In the genomic region with DNA sequence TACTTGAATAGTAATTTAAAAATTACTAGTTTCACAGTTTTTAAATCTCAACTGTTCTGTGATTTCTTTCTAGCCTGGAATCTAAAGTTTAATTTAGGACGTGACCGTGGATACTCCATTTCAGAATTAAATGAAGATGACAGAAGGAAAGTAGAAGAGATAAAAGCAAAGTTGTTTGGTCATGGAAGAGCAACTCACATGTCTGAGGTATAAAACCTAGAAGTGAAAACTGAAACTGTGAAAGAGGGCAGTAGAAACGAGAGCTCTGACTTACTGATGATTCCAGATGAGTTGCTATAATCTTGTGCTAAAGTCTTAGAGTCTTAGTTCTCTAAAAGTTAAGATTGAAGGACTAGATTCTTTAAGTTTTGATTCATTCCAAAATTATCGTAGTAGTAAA, we compare ENCODE assay signal across 32 mouse cellular contexts.
"Had no signal": no experiment of that assay in that cellular context is flagged by ENCODE, and none has a peak within 500 bp of the region (broad histone marks: within the 10 kb centered on the region; RNA-seq: fewer than 3 reads in every experiment).

No protein-coding gene starts in this region.

- H3K4me3 ChIP-seq: left cerebral cortex, adult 2 months; limb, embryonic 10.5 days; limb, embryonic 12.5 days; limb, embryonic 13.5 days; limb, embryonic 15.5 days; liver, embryonic 12.5 days; liver, embryonic 13.5 days; liver, embryonic 15.5 days; lung, embryonic 15.5 days; megakaryocyte, embryonic 14.5 days; midbrain, embryonic 10.5 days; midbrain, embryonic 12.5 days; midbrain, embryonic 13.5 days; midbrain, embryonic 15.5 days; myocyte had no signal

- DNase-seq: left cerebral cortex, postnatal 4 days; liver; liver, embryonic 13.5 days; liver, postnatal 0 days; lung, adult 18-20 months; lung, adult 2 months; lung, embryonic 14.5 days; lung, postnatal 10 days; lung, postnatal 14 days; lung, postnatal 36 days; lung, postnatal 4 days; midbrain, embryonic 14.5 days had no signal

- ATAC-seq: liver, embryonic 12.5 days; liver, postnatal 0 days; lung, postnatal 0 days; midbrain, embryonic 13.5 days; midbrain, embryonic 15.5 days; midbrain, embryonic 16.5 days had no signal

- H3K9me3 ChIP-seq: limb, embryonic 10.5 days; limb, embryonic 12.5 days; limb, embryonic 13.5 days; limb, embryonic 15.5 days; liver, embryonic 12.5 days; liver, embryonic 13.5 days; liver, embryonic 15.5 days; lung, embryonic 15.5 days; megakaryocyte, embryonic 14.5 days; midbrain, embryonic 10.5 days; midbrain, embryonic 12.5 days; midbrain, embryonic 13.5 days; midbrain, embryonic 15.5 days had no signal

- H3K27me3 ChIP-seq: limb, embryonic 12.5 days; limb, embryonic 13.5 days; limb, embryonic 15.5 days; liver, embryonic 12.5 days; liver, embryonic 13.5 days; liver, embryonic 15.5 days; lung, embryonic 15.5 days; megakaryocyte, embryonic 14.5 days; midbrain, embryonic 12.5 days; midbrain, embryonic 13.5 days; midbrain, embryonic 15.5 days had no signal

- H3K4me1 ChIP-seq: limb, embryonic 10.5 days; limb, embryonic 12.5 days; limb, embryonic 13.5 days; limb, embryonic 15.5 days; liver, embryonic 12.5 days; liver, embryonic 13.5 days; liver, embryonic 15.5 days; lung, embryonic 15.5 days; megakaryocyte, embryonic 14.5 days; midbrain, embryonic 10.5 days; midbrain, embryonic 12.5 days; midbrain, embryonic 13.5 days; midbrain, embryonic 15.5 days had no signal

- H3K4me2 ChIP-seq: limb, embryonic 12.5 days; limb, embryonic 13.5 days; limb, embryonic 15.5 days; liver, embryonic 11.5 days; liver, embryonic 12.5 days; liver, embryonic 13.5 days; liver, embryonic 15.5 days; lung, embryonic 14.5 days; lung, embryonic 15.5 days; midbrain, embryonic 11.5 days; midbrain, embryonic 12.5 days; midbrain, embryonic 13.5 days; midbrain, embryonic 15.5 days had no signal

- H3K9ac ChIP-seq: limb, embryonic 12.5 days; limb, embryonic 13.5 days; limb, embryonic 15.5 days; liver, embryonic 12.5 days; liver, embryonic 13.5 days; liver, embryonic 14.5 days; liver, embryonic 15.5 days; liver, postnatal 0 days; lung, embryonic 14.5 days; lung, embryonic 15.5 days; midbrain, embryonic 12.5 days; midbrain, embryonic 13.5 days; midbrain, embryonic 15.5 days had no signal

- H3K27ac ChIP-seq: left cerebral cortex, adult 2 months; limb, embryonic 10.5 days; limb, embryonic 12.5 days; limb, embryonic 13.5 days; limb, embryonic 15.5 days; liver, embryonic 12.5 days; liver, embryonic 13.5 days; liver, embryonic 14.5 days; liver, embryonic 15.5 days; lung, embryonic 15.5 days; macrophage; midbrain, embryonic 10.5 days; midbrain, embryonic 12.5 days; midbrain, embryonic 13.5 days; midbrain, embryonic 15.5 days had no signal
